Mouse (Mus musculus) midbrain, embryonic 14.5 days (tissue): ENCODE results near the gene Dmrt1. TPM values are rescaled to one million over a fixed set of nuclear protein-coding genes. Genes with fewer than 3 reads are reported as not detected.
"Not testable (repeated sequence)": the region's sequence is repeated elsewhere in the genome, so short reads cannot be mapped to it uniquely, and the experiment has no call there.

Experiments used
- ATAC-seq: fragments of 200-750 bp; cut with Nextera tagmentation; 2 replicates; pipeline ENCODE4 v1.8.0; 2017; ENCODE audit warnings: moderate number of reproducible peaks, moderate library complexity; ENCODE audit not compliant: low FRiP score, low TSS enrichment
- DNase-seq: peaks from one replicate; pipeline ENCODE4 v3.0.0-alpha.2; 2015
- H3K27ac ChIP-seq: fragments of 300-500 bp; sonication (generic); replicated peaks from 2 replicates; pipeline ENCODE4 v1.5.1; 2014; ENCODE audit warnings: mild to moderate bottlenecking, low read depth, low read length, moderate library complexity
- H3K27me3 ChIP-seq: fragments of 300-500 bp; sonication (generic); 2 replicates; pipeline ENCODE4 v1.6.1; 2014; ENCODE audit warnings: low read length, control low read depth, mixed read lengths; ENCODE audit not compliant: control insufficient read depth, insufficient read depth
- H3K36me3 ChIP-seq: fragments of 300-500 bp; sonication (generic); 2 replicates; pipeline ENCODE4 v1.6.1; 2014; ENCODE audit warnings: low read length, control low read depth; ENCODE audit not compliant: control insufficient read depth, insufficient read depth
- H3K4me1 ChIP-seq: fragments of 300-500 bp; sonication (generic); 2 replicates; pipeline ENCODE4 v1.6.1; 2014; ENCODE audit warnings: mild to moderate bottlenecking, antibody characterized with exemption, low read length, control low read depth; ENCODE audit not compliant: control insufficient read depth, insufficient read depth
- H3K4me2 ChIP-seq: fragments of 300-500 bp; sonication (generic); 2 replicates; pipeline ENCODE4 v1.6.1; 2014; ENCODE audit warnings: mild to moderate bottlenecking, low read length, moderate library complexity
- H3K4me3 ChIP-seq: fragments of 300-500 bp; sonication (generic); replicated peaks from 2 replicates; pipeline ENCODE4 v1.5.1; 2014; ENCODE audit warnings: low read depth, low read length
- H3K9ac ChIP-seq: fragments of 300-500 bp; sonication (generic); replicated peaks from 2 replicates; pipeline ENCODE4 v1.6.1; 2014; ENCODE audit warnings: mild to moderate bottlenecking, low read length, moderate library complexity
- H3K9me3 ChIP-seq: fragments of 300-500 bp; sonication (generic); 2 replicates; pipeline ENCODE4 v1.6.1; 2016; ENCODE audit warnings: low read length, control low read depth, mixed read lengths; ENCODE audit not compliant: control insufficient read depth
- WGBS: fragments of 180-500 bp; shearing (Covaris S2); extraction: QIAGEN DNeasy Blood & Tissue Kit; methylation state at CpG from one replicate; pipeline ENCODE4 v1.1.7; 2014; 5-methylcytosine and 5-hydroxymethylcytosine counted together
- polyA plus RNA-seq: library from polyadenylated mRNA; unstranded; fragments of >200 nt; fragmentation: Nextera tagmentation; extraction: Ambion mirVana; gene quantifications from 2 replicates; pipeline ENCODE4 v1.2.1, GENCODE M21; 2014

Gene Dmrt1
- not detected in 2 replicates for polyA plus RNA-seq

DNA sequence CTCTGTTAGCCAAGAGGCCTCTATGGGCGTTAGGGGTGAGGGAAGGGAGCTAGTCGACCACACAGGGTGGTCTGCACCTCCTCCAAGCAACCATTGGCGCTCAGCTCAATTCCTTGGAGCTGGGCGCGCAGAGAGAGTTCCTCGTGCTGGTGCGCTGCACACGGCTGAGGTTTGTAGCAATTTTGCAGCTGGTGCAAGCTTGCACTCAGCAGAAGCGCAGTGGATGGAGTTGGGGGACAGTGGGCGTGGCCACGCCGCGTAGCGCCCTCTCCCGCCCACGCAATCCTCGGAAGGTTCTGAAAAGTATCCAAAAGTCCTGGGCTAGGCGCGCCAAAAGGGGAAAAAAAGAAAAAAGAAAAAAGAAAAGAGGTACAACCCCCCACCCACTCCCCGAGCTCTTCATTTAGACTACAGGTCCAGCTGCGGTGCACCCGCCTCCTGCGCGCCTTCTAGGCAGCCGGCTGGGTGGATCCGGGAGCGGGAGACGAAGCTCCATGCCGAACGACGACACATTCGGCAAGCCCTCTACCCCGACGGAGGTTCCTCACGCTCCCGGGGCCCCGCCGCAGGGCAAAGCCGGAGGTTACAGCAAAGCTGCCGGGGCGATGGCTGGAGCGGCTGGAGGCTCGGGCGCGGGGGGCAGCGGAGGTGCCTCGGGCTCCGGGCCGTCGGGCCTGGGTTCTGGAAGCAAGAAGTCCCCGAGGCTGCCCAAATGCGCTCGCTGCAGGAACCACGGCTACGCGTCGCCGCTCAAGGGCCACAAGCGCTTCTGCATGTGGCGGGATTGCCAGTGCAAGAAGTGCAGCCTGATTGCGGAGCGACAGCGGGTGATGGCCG, at the start of gene Dmrt1:
Gene Dmrt1 (plus strand): TSS at position 259 of the 837 bp plus-strand sequence.
- Histone ChIP-seq H3K27ac (no peak within 1 kb of the TSS), H3K4me2 (peak within 1 kb of the TSS; percentile 47), H3K27me3 (peaks cover 67% of the 10 kb centered on the region), H3K4me3 (peak within 1 kb of the TSS; percentile 27), H3K9me3 (no peaks in the 10 kb centered on the region), H3K4me1 (peaks cover 14% of the 10 kb centered on the region), H3K36me3 (no peaks in the 10 kb centered on the region), H3K9ac (no peak within 1 kb of the TSS)
- peak; percentile 53 for DNase-seq
- ATAC-seq, result 0 out of 2 replicates have a peak, but pooled peaks have one; percentile 24
- WGBS, result under 1% methylated on average over 64 of the region's 64 CpGs

DNA sequence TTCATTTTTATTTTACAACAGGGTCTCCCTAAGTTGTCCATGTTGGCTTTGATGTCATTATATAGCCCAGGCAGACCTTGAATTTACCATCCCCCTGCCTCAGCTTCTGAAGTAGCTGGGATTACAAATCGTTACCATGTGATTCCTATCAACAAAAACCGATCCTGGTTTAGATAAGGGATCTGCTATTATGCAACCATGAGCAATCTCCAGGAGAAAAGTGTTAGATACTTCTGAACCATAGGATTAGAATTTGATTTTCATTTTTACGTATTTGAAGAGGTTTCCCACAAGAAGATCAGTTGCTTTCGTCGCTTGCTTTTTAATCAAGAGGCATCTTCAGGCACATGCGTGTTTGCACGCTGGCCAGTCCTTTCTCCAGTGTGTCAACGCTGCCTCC, 44.7 kb upstream of the Dmrt1 start:
- WGBS, result 96% methylated on average over 8 of the region's 8 CpGs
- DNase-seq, result no peak
- H3K4me2 ChIP-seq, result no peak overlapping the region

DNA sequence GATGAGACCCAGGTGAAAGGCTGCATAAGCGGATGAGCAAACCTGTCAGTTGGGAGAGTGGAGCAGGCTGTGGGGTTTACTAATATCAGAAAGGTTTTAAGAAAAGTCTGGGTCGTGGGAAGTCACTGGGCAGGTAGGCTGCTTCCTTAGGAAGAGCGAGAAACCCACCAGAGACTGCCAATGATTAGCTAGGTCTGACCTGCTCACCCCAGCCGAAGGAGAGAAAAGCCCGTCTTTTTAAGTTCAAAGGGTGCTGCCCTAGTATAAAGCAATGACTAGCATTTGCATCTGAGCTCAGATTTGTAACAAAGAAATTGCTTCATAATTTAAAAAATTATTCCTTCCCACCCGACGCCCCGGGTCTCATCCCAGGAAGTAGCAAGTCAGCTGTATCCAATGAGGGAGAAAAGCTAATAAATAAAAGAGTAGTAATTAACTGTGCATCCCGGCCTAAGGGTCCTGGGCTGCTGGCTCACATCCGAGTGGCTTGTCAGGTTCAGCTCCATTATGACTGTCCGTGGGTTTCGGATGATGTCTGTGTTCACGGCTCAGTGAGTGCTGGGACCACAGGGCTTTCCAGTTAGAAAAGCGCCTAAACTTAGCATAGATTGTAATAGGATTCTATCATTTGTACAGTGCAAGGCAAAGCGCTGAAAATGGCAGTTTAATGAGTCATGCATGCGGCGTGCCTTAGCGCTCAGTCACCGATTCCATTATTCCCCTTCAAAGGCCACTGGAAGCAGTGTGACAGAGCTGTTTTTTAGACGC, 43.7 kb upstream of the Dmrt1 start:
- peak overlapping the region; percentile 28; the same call in 1 of the 2 replicates for H3K4me2 ChIP-seq
- no peak overlapping the region for H3K4me3 ChIP-seq
- H3K36me3 ChIP-seq, result no peaks in the 10 kb centered on the region
- H3K4me1 ChIP-seq, result no peaks in the 10 kb centered on the region
- no peaks in the 10 kb centered on the region for H3K27me3 ChIP-seq
- no peak overlapping the region; the same call in 1 of the 2 replicates for H3K27ac ChIP-seq
- H3K9ac ChIP-seq, result no peak overlapping the region
- WGBS, result 51% methylated on average over 20 of the region's 20 CpGs
- DNase-seq, result peak; percentile 66
- ATAC-seq, result peak; percentile 40; the same call in 1 of the 2 replicates
- H3K9me3 ChIP-seq, result no peaks in the 10 kb centered on the region

More for the DNA sequence above, 44.7 kb upstream of the Dmrt1 start:
- ATAC-seq, result no peak
- H3K9me3 ChIP-seq, result no peaks in the 10 kb centered on the region
- no peak overlapping the region for H3K4me3 ChIP-seq
- no peak overlapping the region for H3K9ac ChIP-seq
- H3K27ac ChIP-seq, result no peak overlapping the region
- no peaks in the 10 kb centered on the region for H3K27me3 ChIP-seq
- no peaks in the 10 kb centered on the region for H3K4me1 ChIP-seq
- no peaks in the 10 kb centered on the region for H3K36me3 ChIP-seq

GRCm38 (mm10) chr19:25475806-25476205, 29.6 kb upstream of the Dmrt1 start:
- H3K4me2 ChIP-seq, H3K36me3 ChIP-seq, H3K4me1 ChIP-seq, H3K27me3 ChIP-seq, H3K27ac ChIP-seq, H3K9ac ChIP-seq, H3K9me3 ChIP-seq, DNase-seq, H3K4me3 ChIP-seq, ATAC-seq: not testable (repeated sequence)
- WGBS, result 63% methylated on average over 4 of the region's 4 CpGs

- no peaks in the 10 kb centered on the region for H3K36me3 ChIP-seq
- 49% methylated on average over 5 of the region's 5 CpGs for WGBS
- no peak overlapping the region for H3K27ac ChIP-seq
- no peak overlapping the region for H3K4me2 ChIP-seq
- DNase-seq (no peak), ATAC-seq (no peak)
- no peak overlapping the region for H3K9ac ChIP-seq
- H3K9me3 ChIP-seq, result no peaks in the 10 kb centered on the region; the same call in 1 of the 2 replicates
- H3K4me1 ChIP-seq, result no peaks in the 10 kb centered on the region
- H3K27me3 ChIP-seq, result no peaks in the 10 kb centered on the region
- no peak overlapping the region for H3K4me3 ChIP-seq
Measured at GRCm38 (mm10) chr19:25479152-25479669, 26.2 kb upstream of the Dmrt1 start.

- Histone ChIP-seq H3K9me3 (no peaks in the 10 kb centered on the region; the same call in 1 of the 2 replicates), H3K27ac (no peak overlapping the region), H3K27me3 (no peaks in the 10 kb centered on the region), H3K4me1 (no peaks in the 10 kb centered on the region), H3K36me3 (no peaks in the 10 kb centered on the region), H3K9ac (no peak overlapping the region), H3K4me2 (no peak overlapping the region), H3K4me3 (no peak overlapping the region)
- 85% methylated on average over 6 of the region's 6 CpGs for WGBS
- ATAC-seq (no peak), DNase-seq (no peak)
Measured at GRCm38 (mm10) chr19:25480820-25481219, 24.6 kb upstream of the Dmrt1 start.

- no peak for DNase-seq
- no peak overlapping the region for H3K4me3 ChIP-seq
- H3K9me3 ChIP-seq, result no peaks in the 10 kb centered on the region
- H3K4me1 ChIP-seq, result no peaks in the 10 kb centered on the region
- no peaks in the 10 kb centered on the region for H3K36me3 ChIP-seq
- H3K4me2 ChIP-seq, result no peak overlapping the region
- WGBS, result 31% methylated on average over 14 of the region's 14 CpGs
- no peak for ATAC-seq
- H3K27me3 ChIP-seq, result peaks cover 3% of the 10 kb centered on the region; the same call in 1 of the 2 replicates
- no peak overlapping the region for H3K9ac ChIP-seq
- H3K27ac ChIP-seq, result no peak overlapping the region
Measured at GRCm38 (mm10) chr19:25486561-25486960, 18.9 kb upstream of the Dmrt1 start.

GRCm38 (mm10) chr19:25487350-25487749, 18.1 kb upstream of the Dmrt1 start:
- WGBS, result 52% methylated on average over 1 of the region's 1 CpGs
- H3K4me3 ChIP-seq, result no peak overlapping the region
- H3K36me3 ChIP-seq, result no peaks in the 10 kb centered on the region
- DNase-seq (no peak), ATAC-seq (no peak)
- H3K4me2 ChIP-seq, result no peak overlapping the region
- H3K27me3 ChIP-seq, result peaks cover 3% of the 10 kb centered on the region; the same call in 1 of the 2 replicates
- no peak overlapping the region for H3K9ac ChIP-seq
- H3K4me1 ChIP-seq, result no peaks in the 10 kb centered on the region
- no peak overlapping the region for H3K27ac ChIP-seq
- H3K9me3 ChIP-seq, result no peaks in the 10 kb centered on the region
